Mouse (Mus musculus) ES-E14 (cell line): ENCODE measurements around the gene H2-Ob. TPM values are rescaled to one million over a fixed set of nuclear protein-coding genes. Genes with fewer than 3 reads are reported as not detected.

Source experiments
- DNase-seq: peaks from one replicate; pipeline ENCODE4 v3.0.0-alpha.2; 2013; ENCODE audit warnings: low read depth, low spot score
- H3K27ac ChIP-seq: 2 replicates; pipeline ENCODE4 v1.5.1; 2012; ENCODE audit warnings: low read depth, mild to moderate bottlenecking, low read length, moderate library complexity, mixed read lengths; ENCODE audit not compliant: poor library complexity, insufficient read depth, severe bottlenecking
- H3K36me3 ChIP-seq: 2 replicates; pipeline ENCODE4 v1.6.1; 2012; ENCODE audit warnings: mild to moderate bottlenecking, low read length, moderate library complexity, mixed read lengths; ENCODE audit not compliant: control insufficient read depth, poor library complexity, insufficient read depth, severe bottlenecking
- H3K4me1 ChIP-seq, 2 experiments: fragments of 150-350 bp in 1 of 2; sonication (generic) in 1 of 2; 2 replicates each; pipeline ENCODE4 v1.6.1; 2012; ENCODE audit warnings: low read length in 2 of 2, mild to moderate bottlenecking in 1 of 2, mixed read lengths in 1 of 2; ENCODE audit not compliant: control insufficient read depth in 2 of 2, insufficient read depth in 2 of 2, poor library complexity in 1 of 2
- H3K4me3 ChIP-seq, 2 experiments: fragments of 150-350 bp in 1 of 2; sonication (generic) in 1 of 2; 2 replicates each; pipeline ENCODE4 v1.5.1; 2012; ENCODE audit warnings: low read length in 2 of 2, low read depth in 1 of 2, mild to moderate bottlenecking in 1 of 2, mixed read lengths in 1 of 2; ENCODE audit not compliant: insufficient read depth in 1 of 2, poor library complexity in 1 of 2, severe bottlenecking in 1 of 2
- H3K9ac ChIP-seq: 2 replicates; pipeline ENCODE4 v1.6.1; 2012; ENCODE audit warnings: low read depth, mild to moderate bottlenecking, low read length, mixed read lengths; ENCODE audit not compliant: poor library complexity, insufficient read depth, severe bottlenecking
- H3K9me3 ChIP-seq: fragments of 150-350 bp; sonication (generic); 2 replicates; pipeline ENCODE4 v1.6.1; 2012; ENCODE audit warnings: low read depth, mild to moderate bottlenecking, low read length; ENCODE audit not compliant: control insufficient read depth, insufficient read depth
- CHD2 ChIP-seq: IDR thresholded peaks from 2 replicates; pipeline ENCODE4 v1.6.1; 2014; ENCODE audit warnings: mild to moderate bottlenecking, low read depth, low read length, inconsistent platforms
- HCFC1 ChIP-seq: IDR thresholded peaks from 2 replicates; pipeline ENCODE4 v1.6.1; 2012; ENCODE audit warnings: low read length, inconsistent platforms, borderline replicate concordance; ENCODE audit not compliant: insufficient read depth
- MAFK ChIP-seq: IDR thresholded peaks from 2 replicates; pipeline ENCODE4 v1.6.1; 2014; ENCODE audit warnings: mild to moderate bottlenecking, low read depth, low read length, inconsistent platforms; ENCODE audit not compliant: insufficient read depth
- ZC3H11A ChIP-seq: IDR thresholded peaks from 2 replicates; pipeline ENCODE4 v1.6.1; 2012; ENCODE audit warnings: low read depth, mild to moderate bottlenecking, inconsistent platforms, low read length, borderline replicate concordance
- ZNF384 ChIP-seq: IDR thresholded peaks from 2 replicates; pipeline ENCODE4 v1.6.1; 2012; ENCODE audit warnings: low read depth, low read length, inconsistent platforms
- in situ Hi-C, 2 experiments: fragments of 600-800 bp; cut with MboI; formaldehyde crosslinking; loops; one replicate each; pipeline ENCODE4 v1.15.1; 2025; ENCODE audit warnings: low sequenced_read_pairs in 2 of 2, inconsistent platforms in 1 of 2; ENCODE audit not compliant: unreplicated experiment in 2 of 2
- total RNA-seq: library from RNA; depleted of rRNA; stranded (reverse); fragments of 300-350 nt; gene quantifications from 2 replicates; pipeline ENCODE4 v1.2.3, GENCODE M21; 2012

Gene H2-Ob
- total RNA-seq, 1 experiment = not detected

GRCm38 (mm10) chr17:34268262-34268661, 29.6 kb downstream of the H2-Ob start:
- H3K27ac ChIP-seq = no peak overlapping the region
- H3K4me1 ChIP-seq = peaks cover 0 to 2% of the 10 kb centered on the region in 2 experiments; a peak in 1 of 4 replicates
- H3K36me3 ChIP-seq = no peaks in the 10 kb centered on the region
- no peaks in the 10 kb centered on the region for H3K9me3 ChIP-seq
- DNase-seq = no peak
- no peak overlapping the region for H3K9ac ChIP-seq
- H3K4me3 ChIP-seq = no peak overlapping the region
- TF ChIP-seq MAFK = no peak
- TF ChIP-seq HCFC1 = no peak
- no peak for TF ChIP-seq ZC3H11A
- no peak for TF ChIP-seq CHD2
- no peak for TF ChIP-seq ZNF384
- in situ Hi-C loops = no loop called here

GRCm38 (mm10) chr17:34268748-34269147, 30.0 kb downstream of the H2-Ob start:
- H3K4me3 ChIP-seq = no peak overlapping the region
- DNase-seq = no peak
- TF ChIP-seq MAFK (no peak), ZC3H11A (no peak), CHD2 (no peak)
- H3K9ac ChIP-seq = no peak overlapping the region
- H3K9me3 ChIP-seq = no peaks in the 10 kb centered on the region
- in situ Hi-C loops = no loop called here
- peaks cover 0 to 2% of the 10 kb centered on the region in 2 experiments; a peak in 1 of 4 replicates for H3K4me1 ChIP-seq
- H3K27ac ChIP-seq = no peak overlapping the region
- H3K36me3 ChIP-seq = no peaks in the 10 kb centered on the region

- Histone ChIP-seq H3K4me1 (no peaks in the 10 kb centered on the region), H3K4me3 (no peak overlapping the region), H3K36me3 (no peaks in the 10 kb centered on the region), H3K9ac (no peak overlapping the region), H3K27ac (no peak overlapping the region), H3K9me3 (no peaks in the 10 kb centered on the region)
- in situ Hi-C loops = no loop called here
- DNase-seq = no peak
- TF ChIP-seq MAFK (no peak), CHD2 (no peak), ZNF384 (no peak), ZC3H11A (no peak), HCFC1 (no peak)
Observed at GRCm38 (mm10) chr17:34269817-34270216, 31.1 kb downstream of the H2-Ob start.

- TF ChIP-seq HCFC1 (no peak), ZC3H11A (no peak), CHD2 (no peak), MAFK (no peak), ZNF384 (no peak)
- Histone ChIP-seq H3K27ac (no peak overlapping the region), H3K9me3 (no peaks in the 10 kb centered on the region), H3K36me3 (no peaks in the 10 kb centered on the region), H3K4me3 (no peak overlapping the region), H3K9ac (no peak overlapping the region), H3K4me1 (no peaks in the 10 kb centered on the region)
- no peak for DNase-seq
- in situ Hi-C loops = no loop called here
Observed at GRCm38 (mm10) chr17:34270230-34270629, 31.5 kb downstream of the H2-Ob start.

- TF ChIP-seq CHD2 (no peak), ZC3H11A (no peak), HCFC1 (no peak), ZNF384 (no peak), MAFK (no peak)
- H3K4me1 ChIP-seq = no peaks in the 10 kb centered on the region
- no peak overlapping the region for H3K27ac ChIP-seq
- no peaks in the 10 kb centered on the region for H3K9me3 ChIP-seq
- H3K4me3 ChIP-seq = no peak overlapping the region
- H3K9ac ChIP-seq = no peak overlapping the region
- in situ Hi-C loops = no loop called here
- no peaks in the 10 kb centered on the region for H3K36me3 ChIP-seq
- DNase-seq = no peak
Observed at GRCm38 (mm10) chr17:34270940-34271339, 32.2 kb downstream of the H2-Ob start.
